Mouse (Mus musculus): ENCODE data around the gene Pax5. TPM values are rescaled to one million over a fixed set of nuclear protein-coding genes. Genes with fewer than 3 reads are reported as not detected.
"Not testable (repeated sequence)": the region's sequence is repeated elsewhere in the genome, so short reads cannot be mapped to it uniquely, and the experiment has no call there.

The Pax5 gene
- 1 to 10 TPM; 1.0 to 1.8 TPM for total RNA-seq (2021)

GRCm38 (mm10) chr4:44709740-44710700 is at the start of gene Pax5:
Pax5 (minus strand) TSS chr4:44710487.
- intact Hi-C loops (cut with DNase I), result no loop called here

GRCm38 (mm10) chr4:44757131-44757530 is 46.8 kb upstream of the Pax5 start:
- DNase-seq, result not testable (repeated sequence)
- intact Hi-C loops (cut with DNase I), result loop anchor here (10.0 kb wide), 1 partner anchor 148 kb away; no protein-coding TSS in a partner anchor

More at GRCm38 (mm10) chr4:44709740-44710700, at the start of gene Pax5:
- no peak for DNase-seq

- intact Hi-C loops (cut with DNase I), result loop anchor here (10.0 kb wide), 1 partner anchor 148 kb away; no protein-coding TSS in a partner anchor
- peak; percentile 94 for DNase-seq
These were observed 46.1 kb upstream of the Pax5 start for GRCm38 (mm10) chr4:44756134-44756951.

- intact Hi-C loops (cut with DNase I), result loop anchor here (10.0 kb wide), 1 partner anchor 149 kb away; no protein-coding TSS in a partner anchor
- no peak for DNase-seq
These were observed 45.4 kb upstream of the Pax5 start, which contains the start of gene Zcchc7 for GRCm38 (mm10) chr4:44755553-44756133. Zcchc7 (plus strand) TSS chr4:44755877.

- intact Hi-C loops (cut with DNase I), result no loop called here
- no peak for DNase-seq
These were observed 30.2 kb upstream of the Pax5 start for GRCm38 (mm10) chr4:44740471-44740870.

- intact Hi-C loops (cut with DNase I), result no loop called here
- no peak for DNase-seq
These were observed 10.9 kb upstream of the Pax5 start for GRCm38 (mm10) chr4:44721237-44721636.

GRCm38 (mm10) chr4:44720046-44720445 is 9.8 kb upstream of the Pax5 start:
- no peak for DNase-seq
- intact Hi-C loops (cut with DNase I), result no loop called here

GRCm38 (mm10) chr4:44717676-44718075 is 7.4 kb upstream of the Pax5 start:
- no peak for DNase-seq
- intact Hi-C loops (cut with DNase I), result no loop called here

GRCm38 (mm10) chr4:44716391-44716790 is 6.1 kb upstream of the Pax5 start:
- DNase-seq, result no peak
- intact Hi-C loops (cut with DNase I), result no loop called here

GRCm38 (mm10) chr4:44715621-44716160 is 5.4 kb upstream of the Pax5 start:
- intact Hi-C loops (cut with DNase I), result no loop called here
- DNase-seq, result no peak

GRCm38 (mm10) chr4:44714111-44714621 is 3.9 kb upstream of the Pax5 start:
- intact Hi-C loops (cut with DNase I), result no loop called here
- DNase-seq, result peak; percentile 2

- peak; percentile 10 for DNase-seq
- intact Hi-C loops (cut with DNase I), result no loop called here
These were observed 3.3 kb upstream of the Pax5 start for GRCm38 (mm10) chr4:44713554-44714051.

- DNase-seq, result peak; percentile 14
- intact Hi-C loops (cut with DNase I), result no loop called here
These were observed 2.7 kb upstream of the Pax5 start for GRCm38 (mm10) chr4:44712786-44713553.

- intact Hi-C loops (cut with DNase I), result no loop called here
These were observed 1.9 kb upstream of the Pax5 start for GRCm38 (mm10) chr4:44712051-44712700.

GRCm38 (mm10) chr4:44711136-44711900 is 1.0 kb upstream of the Pax5 start:
- no peak for DNase-seq
- intact Hi-C loops (cut with DNase I), result no loop called here

More at GRCm38 (mm10) chr4:44712051-44712700, 1.9 kb upstream of the Pax5 start:
- peak; percentile 20 for DNase-seq

- intact Hi-C loops (cut with DNase I), result no loop called here
- DNase-seq, result peak; percentile 10
These were observed 412 bp upstream of the Pax5 start for GRCm38 (mm10) chr4:44710701-44711097.

- intact Hi-C loops (cut with DNase I), result no loop called here
These were observed 1.1 kb downstream of the Pax5 start for GRCm38 (mm10) chr4:44709091-44709695.

GRCm38 (mm10) chr4:44708311-44708710 is 2.0 kb downstream of the Pax5 start:
- DNase-seq, result no peak
- intact Hi-C loops (cut with DNase I), result no loop called here

More at GRCm38 (mm10) chr4:44709091-44709695, 1.1 kb downstream of the Pax5 start:
- no peak for DNase-seq
